Mouse (Mus musculus) CH12.LX (cell line): Measurements from ENCODE around the gene Fam241b. TPM values are rescaled to one million over a fixed set of nuclear protein-coding genes. Genes with fewer than 3 reads are reported as not detected.

Experiments
- DNase-seq: peaks from one replicate; pipeline ENCODE4 v3.0.0-alpha.2; 2013; ENCODE audit errors: extremely low read depth
- H3K27ac ChIP-seq: 2 replicates; pipeline ENCODE4 v1.5.1; 2012; ENCODE audit warnings: low read depth, mild to moderate bottlenecking, control low read depth, moderate library complexity; ENCODE audit not compliant: insufficient read depth
- H3K27me3 ChIP-seq: replicated peaks from 2 replicates; pipeline ENCODE3; 2012; ENCODE audit warnings: inconsistent platforms
- H3K36me3 ChIP-seq, 2 experiments: replicated peaks in 1 of 2; 2 replicates each; pipeline versions ENCODE3 to v1.6.1; 2012; ENCODE audit warnings: inconsistent platforms in 1 of 2, low read length in 1 of 2, mild to moderate bottlenecking in 1 of 2, mixed read lengths in 1 of 2, moderate library complexity in 1 of 2; ENCODE audit not compliant: control insufficient read depth in 1 of 2, insufficient read depth in 1 of 2
- H3K4me1 ChIP-seq, 2 experiments: 2 replicates each; pipeline ENCODE4 v1.6.1; 2012; ENCODE audit warnings: inconsistent platforms in 1 of 2, moderate library complexity in 1 of 2; ENCODE audit not compliant: insufficient read depth in 2 of 2, control insufficient read depth in 1 of 2
- H3K4me2 ChIP-seq: 2 replicates; pipeline ENCODE4 v1.6.1; 2012; ENCODE audit warnings: low read depth, mild to moderate bottlenecking, control low read depth; ENCODE audit not compliant: poor library complexity, insufficient read depth, severe bottlenecking
- H3K4me3 ChIP-seq, 3 experiments: fragments of 150-350 bp in 1 of 3; sonication (generic) in 1 of 3; replicated peaks in 1 of 3; 2 replicates each; pipeline versions ENCODE3 to v1.5.1; 2011 to 2012; ENCODE audit warnings: low read depth in 2 of 3, low read length in 2 of 3, mild to moderate bottlenecking in 2 of 3, moderate library complexity in 2 of 3, control low read depth in 1 of 3, improper control_type of control experiment in 1 of 3, inconsistent platforms in 1 of 3, mixed read lengths in 1 of 3; ENCODE audit not compliant: poor library complexity in 1 of 3
- H3K79me2 ChIP-seq: replicated peaks from 2 replicates; pipeline ENCODE4 v1.6.1; 2012; ENCODE audit warnings: mild to moderate bottlenecking, moderate library complexity; ENCODE audit not compliant: control insufficient read depth, poor library complexity, insufficient read depth, severe bottlenecking; ENCODE audit errors: extremely low read depth
- H3K9ac ChIP-seq: 2 replicates; pipeline ENCODE4 v1.6.1; 2012; ENCODE audit warnings: low read depth, mild to moderate bottlenecking, control low read depth, moderate library complexity; ENCODE audit not compliant: insufficient read depth
- H3K9me3 ChIP-seq: replicated peaks from 2 replicates; pipeline ENCODE3; 2012; ENCODE audit warnings: low read length, inconsistent platforms, mixed read lengths
- BHLHE40 ChIP-seq: IDR thresholded peaks from 2 replicates; pipeline ENCODE4 v1.6.1; 2011; ENCODE audit warnings: mild to moderate bottlenecking, low read depth, low read length, improper control_type of control experiment
- CHD1 ChIP-seq: IDR thresholded peaks from 2 replicates; pipeline ENCODE4 v1.6.1; 2012; ENCODE audit warnings: low read depth, low read length, improper control_type of control experiment, inconsistent platforms
- CHD2 ChIP-seq: IDR thresholded peaks from 2 replicates; pipeline ENCODE4 v1.6.1; 2011; ENCODE audit warnings: low read length, improper control_type of control experiment
- CTCF ChIP-seq, 2 experiments: IDR thresholded peaks in 1 of 2; conservative IDR thresholded peaks in 1 of 2; 2 replicates each; pipeline ENCODE4 v1.5.1; 2011 to 2012; ENCODE audit warnings: low read depth in 2 of 2, low read length in 2 of 2, improper control_type of control experiment in 1 of 2, inconsistent platforms in 1 of 2, mild to moderate bottlenecking in 1 of 2, moderate library complexity in 1 of 2
- ELF1 ChIP-seq: IDR thresholded peaks from 2 replicates; pipeline ENCODE4 v1.6.1; 2014; ENCODE audit warnings: low read depth, mild to moderate bottlenecking, inconsistent platforms, low read length, improper control_type of control experiment
- EP300 ChIP-seq: IDR thresholded peaks from 2 replicates; pipeline ENCODE4 v1.6.1; 2011; ENCODE audit warnings: low read length, improper control_type of control experiment
- ETS1 ChIP-seq: conservative IDR thresholded peaks from 2 replicates; pipeline ENCODE4 v1.6.1; 2012; ENCODE audit warnings: low read depth, mild to moderate bottlenecking, inconsistent platforms, low read length, improper control_type of control experiment, moderate library complexity
- HCFC1 ChIP-seq: IDR thresholded peaks from 2 replicates; pipeline ENCODE4 v1.6.1; 2012; ENCODE audit warnings: low read depth, mild to moderate bottlenecking, inconsistent platforms, low read length, improper control_type of control experiment
- IRF4 ChIP-seq: IDR thresholded peaks from 2 replicates; pipeline ENCODE4 v1.6.1; 2014; ENCODE audit warnings: low read depth, mild to moderate bottlenecking, inconsistent platforms, low read length, improper control_type of control experiment
- JUN ChIP-seq: IDR thresholded peaks from 2 replicates; pipeline ENCODE4 v1.6.1; 2011; ENCODE audit warnings: low read depth, mild to moderate bottlenecking, low read length, improper control_type of control experiment, moderate library complexity; ENCODE audit not compliant: insufficient read depth
- KAT2A ChIP-seq: IDR thresholded peaks from 2 replicates; pipeline ENCODE4 v1.6.1; 2012; ENCODE audit warnings: low read length, improper control_type of control experiment, inconsistent platforms; ENCODE audit not compliant: insufficient replicate concordance
- MAX ChIP-seq: IDR thresholded peaks from 2 replicates; pipeline ENCODE4 v1.6.1; 2011; ENCODE audit warnings: low read length, improper control_type of control experiment
- MEF2A ChIP-seq: IDR thresholded peaks from 2 replicates; pipeline ENCODE4 v1.6.1; 2014; ENCODE audit warnings: low read depth, mild to moderate bottlenecking, inconsistent platforms, low read length, improper control_type of control experiment, borderline replicate concordance
- MXI1 ChIP-seq: IDR thresholded peaks from 2 replicates; pipeline ENCODE4 v1.6.1; 2011; ENCODE audit warnings: mild to moderate bottlenecking, low read depth, low read length, improper control_type of control experiment
- MYC ChIP-seq: IDR thresholded peaks from 2 replicates; pipeline ENCODE4 v1.6.1; 2011; ENCODE audit warnings: low read depth, mild to moderate bottlenecking, improper control_type of control experiment, low read length
- NELFE ChIP-seq: IDR thresholded peaks from 2 replicates; pipeline ENCODE4 v1.6.1; 2011; ENCODE audit warnings: low read depth, low read length, improper control_type of control experiment
- POLR2A ChIP-seq: IDR thresholded peaks from 2 replicates; pipeline ENCODE4 v1.6.1; 2011; ENCODE audit warnings: low read depth, mild to moderate bottlenecking, improper control_type of control experiment, low read length
- POLR2AphosphoS2 ChIP-seq: IDR thresholded peaks from 2 replicates; pipeline ENCODE4 v1.6.1; 2011; ENCODE audit warnings: low read depth, low read length, improper control_type of control experiment
- RCOR1 ChIP-seq: conservative IDR thresholded peaks from 2 replicates; pipeline ENCODE4 v1.6.1; 2012; ENCODE audit warnings: low read depth, mild to moderate bottlenecking, inconsistent platforms, low read length, improper control_type of control experiment
- SIN3A ChIP-seq: IDR thresholded peaks from 2 replicates; pipeline ENCODE4 v1.6.1; 2012; ENCODE audit warnings: low read length, improper control_type of control experiment, inconsistent platforms
- SMC3 ChIP-seq: IDR thresholded peaks from 2 replicates; pipeline ENCODE4 v1.6.1; 2011; ENCODE audit warnings: low read depth, low read length, improper control_type of control experiment
- TCF12 ChIP-seq: IDR thresholded peaks from 2 replicates; pipeline ENCODE4 v1.6.1; 2014; ENCODE audit warnings: low read depth, mild to moderate bottlenecking, inconsistent platforms, low read length, improper control_type of control experiment
- UBTF ChIP-seq: IDR thresholded peaks from 2 replicates; pipeline ENCODE4 v1.6.1; 2012; ENCODE audit warnings: low read depth, mild to moderate bottlenecking, inconsistent platforms, low read length, improper control_type of control experiment, moderate library complexity
- ZC3H11A ChIP-seq: IDR thresholded peaks from 2 replicates; pipeline ENCODE4 v1.6.1; 2012; ENCODE audit warnings: low read depth, mild to moderate bottlenecking, inconsistent platforms, low read length, improper control_type of control experiment
- ZMIZ1 ChIP-seq: IDR thresholded peaks from 2 replicates; pipeline ENCODE4 v1.6.1; 2012; ENCODE audit warnings: low read depth, mild to moderate bottlenecking, inconsistent platforms, low read length, improper control_type of control experiment
- dilution Hi-C: fragments of 300-500 bp; cut with MboI; formaldehyde crosslinking; loops from 2 replicates; pipeline ENCODE4 v1.14.3; 2020; ENCODE audit warnings: low sequenced_read_pairs; ENCODE audit not compliant: extremely low pct_unique_long_range_greater_than_20kb, extremely low pct_ligation_motif_present
- in situ Hi-C: fragments of 300-500 bp; cut with MboI; formaldehyde crosslinking; loops from 3 replicates; pipeline ENCODE4 v1.14.3; 2019; ENCODE audit warnings: low sequenced_read_pairs, low pct_ligation_motif_present, low pct_unique_long_range_greater_than_20kb, mixed read lengths
- polyA plus RNA-seq: library from polyadenylated mRNA; unstranded; fragments of >175 nt; gene quantifications from 2 replicates; pipeline ENCODE4 v1.2.1, GENCODE M21; 2012; ENCODE audit warnings: low read depth; ENCODE audit not compliant: insufficient read length
- total RNA-seq, 2 experiments: library from RNA; depleted of rRNA; stranded (reverse); fragments of 300-350 nt in 1 of 2; fragments of >200 nt in 1 of 2; gene quantifications; 2 replicates each; pipeline ENCODE4 v1.2.3; 2012 to 2014

Gene Fam241b
- total and polyA plus RNA-seq, 3 experiments: 0.38 TPM; not detected in 2

DNA sequence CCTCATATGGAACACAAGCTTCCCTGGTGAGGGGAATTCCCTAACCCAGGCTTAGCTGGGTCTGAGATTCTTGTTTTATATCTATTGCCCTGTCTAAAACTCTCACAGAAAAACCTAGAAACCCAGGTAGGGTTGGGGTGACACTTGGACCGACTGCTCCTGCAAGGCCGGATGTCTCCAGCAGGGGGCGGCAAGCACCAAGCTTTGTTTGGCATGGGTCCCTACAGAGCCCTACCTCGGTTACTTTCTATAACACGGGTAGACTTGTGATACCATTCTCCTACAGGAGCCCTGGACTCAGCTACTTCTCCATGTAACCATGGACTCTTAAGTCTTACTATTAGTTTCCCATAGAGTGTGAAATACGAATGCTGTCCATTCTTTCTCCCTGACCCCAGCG lies 43.2 kb upstream of the Fam241b start (continued):
- no peak for TF ChIP-seq JUN

DNA sequence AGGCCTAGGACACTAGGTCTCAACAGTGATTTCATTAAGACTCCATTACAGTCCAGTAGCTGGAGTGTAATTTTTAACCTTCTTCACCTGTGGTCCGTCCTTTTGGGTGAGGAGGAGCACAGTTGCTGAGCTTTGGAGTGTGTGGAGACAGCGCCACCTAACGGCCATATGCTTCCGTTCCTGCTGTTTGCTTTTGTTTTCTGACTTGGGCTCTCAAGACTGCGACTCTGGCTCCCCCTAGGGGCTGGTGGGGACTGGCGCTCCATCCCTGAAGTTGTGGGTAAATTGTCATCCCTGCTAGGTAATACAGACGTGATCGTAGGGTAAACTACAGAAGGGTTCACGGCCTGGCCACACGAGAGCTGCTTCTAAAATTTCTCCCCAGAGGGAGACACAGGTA lies 39.3 kb upstream of the Fam241b start:
- no peak overlapping the region for H3K9ac ChIP-seq
- dilution Hi-C loops (no loop called here), in situ Hi-C loops (no loop called here)
- TF ChIP-seq CHD2 (no peak), IRF4 (peak; percentile 71), BHLHE40 (0 out of 2 replicates have a peak, but pooled peaks have one; percentile 18), ZC3H11A (peak; percentile 97), HCFC1 (no peak), ELF1 (peak; percentile 69), ZMIZ1 (no peak), RCOR1 (0 out of 2 replicates have a peak, but pooled peaks have one; percentile 35), POLR2A (no peak), MEF2A (peak; percentile 61; the same call in 1 of the 2 replicates), MYC (peak; percentile 74; the same call in 1 of the 2 replicates), MXI1 (no peak), CTCF (conservative IDR thresholded peaks at IDR 0.05 in 1 of 2, IDR thresholded peaks at IDR 0.05 in 1 of 2; ENCODE audit: low read depth in 2 of 2, low read length in 2 of 2) (peak; percentile 97 to 100), NELFE (peak; percentile 71; the same call in 1 of the 2 replicates), SIN3A (0 out of 2 replicates have a peak, but pooled peaks have one; percentile 41), KAT2A (no peak), MAX (no peak), EP300 (no peak), SMC3 (peak; percentile 100)
- H3K9me3 ChIP-seq: peaks cover 11% of the 10 kb centered on the region
- no peak overlapping the region for H3K4me2 ChIP-seq
- no peaks in the 10 kb centered on the region for H3K79me2 ChIP-seq
- no peak overlapping the region for H3K27ac ChIP-seq
- no peaks in the 10 kb centered on the region for H3K4me1 ChIP-seq
- peak; percentile 96 for DNase-seq
- no peak overlapping the region for H3K4me3 ChIP-seq
- H3K36me3 ChIP-seq: no peaks in the 10 kb centered on the region
- peaks cover 68% of the 10 kb centered on the region for H3K27me3 ChIP-seq

- H3K9ac ChIP-seq: no peak overlapping the region
Measured at GRCm38 (mm10) chr10:62182471-62183014, 38.8 kb upstream of the Fam241b start.

More at GRCm38 (mm10) chr10:62182471-62183014, 38.8 kb upstream of the Fam241b start:
- Histone ChIP-seq H3K27ac (no peak overlapping the region), H3K27me3 (peaks cover 65% of the 10 kb centered on the region), H3K79me2 (no peaks in the 10 kb centered on the region), H3K9me3 (peaks cover 13% of the 10 kb centered on the region)
- in situ Hi-C loops: no loop called here
- no peak for TF ChIP-seq EP300
- TF ChIP-seq POLR2AphosphoS2: no peak
- TF ChIP-seq CTCF (conservative IDR thresholded peaks at IDR 0.05 in 1 of 2, IDR thresholded peaks at IDR 0.05 in 1 of 2; ENCODE audit: low read depth in 2 of 2, low read length in 2 of 2): no peak
- no peak for TF ChIP-seq MEF2A
- no peak for TF ChIP-seq HCFC1
- TF ChIP-seq CHD1: no peak
- TF ChIP-seq JUN: no peak
- no peak for TF ChIP-seq TCF12
- TF ChIP-seq ZMIZ1: no peak
- TF ChIP-seq ETS1: no peak
- TF ChIP-seq UBTF: no peak
- no peak for TF ChIP-seq ZC3H11A
- TF ChIP-seq, all 38 proteins: peak for 0
- H3K4me2 ChIP-seq: no peak overlapping the region
- no peak for DNase-seq
- H3K4me1 ChIP-seq: no peaks in the 10 kb centered on the region
- H3K4me3 ChIP-seq: no peak overlapping the region
- no peaks in the 10 kb centered on the region for H3K36me3 ChIP-seq
- dilution Hi-C loops: no loop called here
